Mouse (Mus musculus): Measurements from ENCODE around the gene Msl1. TPM values are rescaled to one million over a fixed set of nuclear protein-coding genes. Genes with fewer than 3 reads are reported as not detected.

Gene Msl1
- polyA plus RNA-seq, 1 experiment, result 38.5 TPM

- H3K4me3 ChIP-seq (ENCODE audit: low read depth, low read length), result peak overlapping the region; percentile 55
- 7% methylated on average over 17 of the region's 17 CpGs for WGBS
- H3K4me1 ChIP-seq (ENCODE audit: control insufficient read depth, insufficient read depth, insufficient read length, low read length), result peaks cover 33% of the 10 kb centered on the region
- H3K36me3 ChIP-seq (ENCODE audit: control insufficient read depth, insufficient read depth, low read length), result no peaks in the 10 kb centered on the region
- no peaks in the 10 kb centered on the region for H3K27me3 ChIP-seq (ENCODE audit: control insufficient read depth, insufficient read depth, low read length)
- H3K27ac ChIP-seq (ENCODE audit: insufficient read depth, low read depth, low read length), result peak overlapping the region; percentile 100
- no peak for TF ChIP-seq POLR2A (IDR thresholded peaks at IDR 0.05; ENCODE audit: low read depth, low read length)
- no peak for TF ChIP-seq CTCF (IDR thresholded peaks at IDR 0.05; ENCODE audit: extremely low read depth, insufficient read length, insufficient replicate concordance, low read depth, low read length)
Measured at GRCm38 (mm10) chr11:98782651-98783235, 12.6 kb upstream of the Msl1 start.

GRCm38 (mm10) chr11:98783236-98783696, 12.1 kb upstream of the Msl1 start:
- peaks cover 33% of the 10 kb centered on the region for H3K4me1 ChIP-seq (ENCODE audit: control insufficient read depth, insufficient read depth, insufficient read length, low read length)
- peak overlapping the region; percentile 55 for H3K4me3 ChIP-seq (ENCODE audit: low read depth, low read length)
- H3K27ac ChIP-seq (ENCODE audit: insufficient read depth, low read depth, low read length), result peak overlapping the region; percentile 100
- H3K36me3 ChIP-seq (ENCODE audit: control insufficient read depth, insufficient read depth, low read length), result no peaks in the 10 kb centered on the region
- no peak for TF ChIP-seq CTCF (IDR thresholded peaks at IDR 0.05; ENCODE audit: extremely low read depth, insufficient read length, insufficient replicate concordance, low read depth, low read length)
- TF ChIP-seq POLR2A (IDR thresholded peaks at IDR 0.05; ENCODE audit: low read depth, low read length), result peak; percentile 66
- under 1% methylated on average over 20 of the region's 20 CpGs for WGBS
- H3K27me3 ChIP-seq (ENCODE audit: control insufficient read depth, insufficient read depth, low read length), result no peaks in the 10 kb centered on the region

- H3K4me3 ChIP-seq (ENCODE audit: low read depth, low read length), result no peak overlapping the region
- TF ChIP-seq CTCF (IDR thresholded peaks at IDR 0.05; ENCODE audit: extremely low read depth, insufficient read length, insufficient replicate concordance, low read depth, low read length), result no peak
- TF ChIP-seq POLR2A (IDR thresholded peaks at IDR 0.05; ENCODE audit: low read depth, low read length), result no peak
- 76% methylated on average over 4 of the region's 4 CpGs for WGBS
- H3K27ac ChIP-seq (ENCODE audit: insufficient read depth, low read depth, low read length), result peak overlapping the region; percentile 100
- peaks cover 33% of the 10 kb centered on the region for H3K4me1 ChIP-seq (ENCODE audit: control insufficient read depth, insufficient read depth, insufficient read length, low read length)
- H3K27me3 ChIP-seq (ENCODE audit: control insufficient read depth, insufficient read depth, low read length), result no peaks in the 10 kb centered on the region
- H3K36me3 ChIP-seq (ENCODE audit: control insufficient read depth, insufficient read depth, low read length), result no peaks in the 10 kb centered on the region
Measured at GRCm38 (mm10) chr11:98784139-98784538, 11.2 kb upstream of the Msl1 start.

- 70% methylated on average over 10 of the region's 10 CpGs for WGBS
- no peak for TF ChIP-seq CTCF (IDR thresholded peaks at IDR 0.05; ENCODE audit: extremely low read depth, insufficient read length, insufficient replicate concordance, low read depth, low read length)
- TF ChIP-seq POLR2A (IDR thresholded peaks at IDR 0.05; ENCODE audit: low read depth, low read length), result no peak
- H3K4me1 ChIP-seq (ENCODE audit: control insufficient read depth, insufficient read depth, insufficient read length, low read length), result peaks cover 33% of the 10 kb centered on the region
Measured at GRCm38 (mm10) chr11:98785214-98785613, 10.1 kb upstream of the Msl1 start.

GRCm38 (mm10) chr11:98785772-98786281, 9.5 kb upstream of the Msl1 start:
- TF ChIP-seq POLR2A (IDR thresholded peaks at IDR 0.05; ENCODE audit: low read depth, low read length), result no peak
- TF ChIP-seq CTCF (IDR thresholded peaks at IDR 0.05; ENCODE audit: extremely low read depth, insufficient read length, insufficient replicate concordance, low read depth, low read length), result peak; percentile 55; the same call in 1 of the 2 replicates
- Histone ChIP-seq H3K27ac (ENCODE audit: insufficient read depth, low read depth, low read length) (peak overlapping the region; percentile 97), H3K27me3 (ENCODE audit: control insufficient read depth, insufficient read depth, low read length) (no peaks in the 10 kb centered on the region), H3K4me3 (ENCODE audit: low read depth, low read length) (peak overlapping the region; percentile 53; the same call in 1 of the 2 replicates), H3K36me3 (ENCODE audit: control insufficient read depth, insufficient read depth, low read length) (no peaks in the 10 kb centered on the region), H3K4me1 (ENCODE audit: control insufficient read depth, insufficient read depth, insufficient read length, low read length) (peaks cover 33% of the 10 kb centered on the region)
- WGBS, result 8% methylated on average over 12 of the region's 12 CpGs

More at GRCm38 (mm10) chr11:98785214-98785613, 10.1 kb upstream of the Msl1 start:
- no peak overlapping the region for H3K4me3 ChIP-seq (ENCODE audit: low read depth, low read length)
- H3K27ac ChIP-seq (ENCODE audit: insufficient read depth, low read depth, low read length), result peak overlapping the region; percentile 97
- H3K36me3 ChIP-seq (ENCODE audit: control insufficient read depth, insufficient read depth, low read length), result no peaks in the 10 kb centered on the region
- no peaks in the 10 kb centered on the region for H3K27me3 ChIP-seq (ENCODE audit: control insufficient read depth, insufficient read depth, low read length)

- 1% methylated on average over 15 of the region's 15 CpGs for WGBS
- peak overlapping the region; percentile 53 for H3K4me3 ChIP-seq (ENCODE audit: low read depth, low read length)
- TF ChIP-seq CTCF (IDR thresholded peaks at IDR 0.05; ENCODE audit: extremely low read depth, insufficient read length, insufficient replicate concordance, low read depth, low read length) (peak; percentile 86), POLR2A (IDR thresholded peaks at IDR 0.05; ENCODE audit: low read depth, low read length) (no peak; the same call in 1 of the 2 replicates)
- peaks cover 31% of the 10 kb centered on the region for H3K4me1 ChIP-seq (ENCODE audit: control insufficient read depth, insufficient read depth, insufficient read length, low read length)
- H3K36me3 ChIP-seq (ENCODE audit: control insufficient read depth, insufficient read depth, low read length), result no peaks in the 10 kb centered on the region
- H3K27me3 ChIP-seq (ENCODE audit: control insufficient read depth, insufficient read depth, low read length), result no peaks in the 10 kb centered on the region
- peak overlapping the region; percentile 97 for H3K27ac ChIP-seq (ENCODE audit: insufficient read depth, low read depth, low read length)
Measured at GRCm38 (mm10) chr11:98786359-98787214, 8.7 kb upstream of the Msl1 start.

- H3K27ac ChIP-seq (ENCODE audit: insufficient read depth, low read depth, low read length), result peak overlapping the region; percentile 7
- no peaks in the 10 kb centered on the region for H3K36me3 ChIP-seq (ENCODE audit: control insufficient read depth, insufficient read depth, low read length)
- peaks cover 30% of the 10 kb centered on the region for H3K4me1 ChIP-seq (ENCODE audit: control insufficient read depth, insufficient read depth, insufficient read length, low read length)
- H3K27me3 ChIP-seq (ENCODE audit: control insufficient read depth, insufficient read depth, low read length), result no peaks in the 10 kb centered on the region
- TF ChIP-seq CTCF (IDR thresholded peaks at IDR 0.05; ENCODE audit: extremely low read depth, insufficient read length, insufficient replicate concordance, low read depth, low read length), result no peak
- H3K4me3 ChIP-seq (ENCODE audit: low read depth, low read length), result no peak overlapping the region
- 23% methylated on average over 7 of the region's 7 CpGs for WGBS
Measured at GRCm38 (mm10) chr11:98787229-98787628, 8.1 kb upstream of the Msl1 start.
